Mouse (Mus musculus) G1E-ER4 (cell line): Measurements from ENCODE around the gene Gm8693. TPM values are rescaled to one million over a fixed set of nuclear protein-coding genes. Genes with fewer than 3 reads are reported as not detected.
"Not testable (repeated sequence)": the region's sequence is repeated elsewhere in the genome, so short reads cannot be mapped to it uniquely, and the experiment has no call there.

Source experiments
- GATA1 ChIP-seq: IDR thresholded peaks from one replicate; pipeline ENCODE4 v1.8.0; 2012; ENCODE audit warnings: low read length, inconsistent platforms
- polyA plus RNA-seq: library from polyadenylated mRNA; stranded (reverse); fragments of >175 nt; gene quantifications from 2 replicates; pipeline ENCODE4 v1.2.3, GENCODE M21; 2012

Gene Gm8693
- not detected in 2 replicates for polyA plus RNA-seq

GRCm38 (mm10) chr7:22692217-22692616 is at the start of gene Gm8693:
Gm8693 (minus strand) TSS chr7:22692317.
- not testable (repeated sequence) for TF ChIP-seq GATA1

DNA sequence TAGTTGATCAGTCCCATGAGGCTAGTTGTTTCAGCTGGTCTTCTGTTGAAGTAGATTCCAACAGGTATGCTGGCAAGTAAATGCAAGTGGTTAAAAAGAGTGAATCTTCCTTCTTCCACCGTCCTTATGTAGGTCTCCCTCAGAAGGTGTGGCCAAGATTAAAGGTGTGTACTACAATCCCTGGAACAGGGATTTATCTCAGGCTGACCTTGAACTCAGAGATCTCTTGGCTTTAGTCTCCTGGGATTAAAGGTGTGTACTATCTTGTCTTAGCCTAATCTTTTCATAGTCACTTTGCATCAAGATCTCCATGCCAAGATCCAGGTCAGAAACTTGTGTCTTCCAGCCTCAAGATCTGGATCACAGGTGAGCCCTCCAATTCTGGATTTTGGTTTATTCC is 27.5 kb upstream of the Gm8693 start, which contains the start of gene Gm4567:
Gene Gm4567 (minus strand): TSS at position 101 of the 400 bp plus-strand sequence.
- not testable (repeated sequence) for TF ChIP-seq GATA1

DNA sequence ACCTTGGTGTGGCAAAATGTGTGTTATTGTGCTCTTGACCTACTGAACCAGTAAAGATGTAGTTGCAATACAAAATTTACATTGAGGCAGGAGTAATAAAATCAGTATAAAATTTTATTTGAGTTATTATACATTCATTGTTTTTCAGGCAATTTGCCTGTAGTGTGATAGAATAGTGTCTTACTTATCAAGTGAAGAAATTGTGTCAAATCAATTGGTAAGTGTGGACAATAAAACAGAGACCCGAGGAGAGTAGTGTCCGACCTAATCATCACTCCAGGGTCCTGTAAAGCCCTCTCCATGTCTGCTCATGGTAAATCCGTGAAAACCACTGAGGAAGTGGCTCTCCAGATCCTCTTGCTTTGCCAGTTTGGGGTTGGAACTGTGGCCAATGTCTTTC is 34.4 kb downstream of the Gm8693 start, which contains the start of gene Vmn1r155:
Gene Vmn1r155 (plus strand): TSS at position 301 of the 400 bp plus-strand sequence.
- TF ChIP-seq GATA1, result not testable (repeated sequence)

Other genes starting within 250 kb of the Gm8693 start
- not detected in 2 replicates for gene Gm10665, start 228.2 kb downstream of the Gm8693 start, polyA plus RNA-seq
- gene Vmn1r151, start 192.6 kb downstream of the Gm8693 start, polyA plus RNA-seq, result not detected in 2 replicates
- not detected in 2 replicates for gene Vmn1r152, start 169.3 kb downstream of the Gm8693 start, polyA plus RNA-seq
- not detected in 2 replicates for gene Gm8677, start 157.4 kb downstream of the Gm8693 start, polyA plus RNA-seq
- gene Gm4201, start 127.0 kb downstream of the Gm8693 start, polyA plus RNA-seq, result not detected in 2 replicates
- gene Gm4565, start 104.2 kb downstream of the Gm8693 start, polyA plus RNA-seq, result not detected in 2 replicates
- gene Vmn1r155, start 34.3 kb downstream of the Gm8693 start, polyA plus RNA-seq, result not detected in 2 replicates
- not detected in 2 replicates for gene Gm4567, start 27.4 kb upstream of the Gm8693 start, polyA plus RNA-seq
- gene Vmn1r157, start 69.4 kb upstream of the Gm8693 start, polyA plus RNA-seq, result not detected in 2 replicates
- gene Vmn1r158, start 98.5 kb upstream of the Gm8693 start, polyA plus RNA-seq, result not detected in 2 replicates
- not detected in 2 replicates for gene Vmn1r159, start 151.3 kb upstream of the Gm8693 start, polyA plus RNA-seq
- gene Vmn1r160, start 178.9 kb upstream of the Gm8693 start, polyA plus RNA-seq, result not detected in 2 replicates